ENCODE assay signal across 11 mouse cellular contexts in genomic region chr1:73954614-73955013, GRCm38 (mm10).
DNase-seq lines count a peak whose midpoint lies in the region; ATAC-seq lines count a peak whose summit lies in the region.
"Had no signal": no experiment of that assay in that cellular context is flagged by ENCODE, and none has a peak within 500 bp of the region (broad histone marks: within the 10 kb centered on the region; RNA-seq: fewer than 3 reads in every experiment).

No protein-coding gene starts in this region.

- no peaks in the 10 kb centered on the region for H3K27me3 ChIP-seq in intestine, embryonic 15.5 days (replicated peaks)
- H3K27me3 ChIP-seq in lung, embryonic 16.5 days (ENCODE audit: control insufficient read depth, insufficient read depth, low read depth, low read length) = no peaks in the 10 kb centered on the region
- H3K27me3 ChIP-seq in midbrain, embryonic 13.5 days = no peaks in the 10 kb centered on the region
- H3K27me3 ChIP-seq: embryonic facial prominence, embryonic 13.5 days; midbrain, embryonic 12.5 days had no signal

- H3K4me3 ChIP-seq in intestine, embryonic 15.5 days (replicated peaks) = no peak overlapping the region
- no peak overlapping the region for H3K4me3 ChIP-seq in lung, embryonic 16.5 days (ENCODE audit: low read length)
- no peak overlapping the region for H3K4me3 ChIP-seq in midbrain, embryonic 13.5 days (replicated peaks)
- H3K4me3 ChIP-seq: embryonic facial prominence, embryonic 13.5 days; layer of hippocampus, adult 2 months; midbrain, embryonic 12.5 days had no signal

- 37% methylated on average over 4 of the region's 4 CpGs for WGBS in intestine, embryonic 15.5 days
- WGBS in lung, embryonic 16.5 days = 19% methylated on average over 4 of the region's 4 CpGs
- WGBS in midbrain, embryonic 13.5 days = 60% methylated on average over 4 of the region's 4 CpGs

- peak overlapping the region; percentile 37 for H3K27ac ChIP-seq in intestine, embryonic 15.5 days
- peak overlapping the region; percentile 85 for H3K27ac ChIP-seq in lung, embryonic 16.5 days (ENCODE audit: low read length)
- no peak overlapping the region for H3K27ac ChIP-seq in midbrain, embryonic 13.5 days
- H3K27ac ChIP-seq: layer of hippocampus, adult 2 months; midbrain, embryonic 12.5 days had no signal

- DNase-seq in adrenal gland, adult (ENCODE audit: inconsistent age in 2 of 2, low spot score in 1 of 2) = peak; percentile 62 to 78
- no peak for DNase-seq in adrenal gland, postnatal 4 days (ENCODE audit: low spot score in 2 of 2)
- DNase-seq in adrenal gland, postnatal 14 days = peak; percentile 63
- no peak for DNase-seq in urinary bladder, postnatal 36 days (ENCODE audit: low spot score in 2 of 2)
- no peak for DNase-seq in urinary bladder, postnatal 14 days (ENCODE audit: low spot score)

- no peaks in the 10 kb centered on the region for H3K9me3 ChIP-seq in intestine, embryonic 15.5 days
- H3K9me3 ChIP-seq in lung, embryonic 16.5 days (ENCODE audit: control insufficient read depth, low read length) = no peaks in the 10 kb centered on the region
- H3K9me3 ChIP-seq in midbrain, embryonic 13.5 days = no peaks in the 10 kb centered on the region
- H3K9me3 ChIP-seq: embryonic facial prominence, embryonic 13.5 days; midbrain, embryonic 12.5 days had no signal

- ATAC-seq in intestine, embryonic 15.5 days = no peak; the same call in 1 of the 2 replicates
- peak; percentile 37 for ATAC-seq in lung, embryonic 16.5 days (ENCODE audit: low read depth)
- no peak for ATAC-seq in midbrain, embryonic 13.5 days

- H3K36me3 ChIP-seq in intestine, embryonic 15.5 days = peaks cover 8% of the 10 kb centered on the region; the same call in 1 of the 2 replicates
- H3K36me3 ChIP-seq in lung, embryonic 16.5 days (ENCODE audit: control insufficient read depth, insufficient read depth, low read length) = peaks cover 23% of the 10 kb centered on the region
- H3K36me3 ChIP-seq in midbrain, embryonic 13.5 days = 0 out of 2 replicates have a peak, but pooled peaks cover 3% of the 10 kb centered on the region
- H3K36me3 ChIP-seq: midbrain, embryonic 12.5 days had no signal

- no peak overlapping the region for H3K9ac ChIP-seq in intestine, embryonic 15.5 days
- H3K9ac ChIP-seq in lung, embryonic 16.5 days (ENCODE audit: low read length) = no peak overlapping the region
- no peak overlapping the region for H3K9ac ChIP-seq in midbrain, embryonic 13.5 days (replicated peaks)
- H3K9ac ChIP-seq: embryonic facial prominence, embryonic 13.5 days; midbrain, embryonic 12.5 days had no signal

- H3K4me2 ChIP-seq in intestine, embryonic 15.5 days (replicated peaks) = no peak overlapping the region
- H3K4me2 ChIP-seq in lung, embryonic 16.5 days (ENCODE audit: low read depth, low read length) = no peak overlapping the region
- no peak overlapping the region for H3K4me2 ChIP-seq in midbrain, embryonic 13.5 days (replicated peaks)
- H3K4me2 ChIP-seq: embryonic facial prominence, embryonic 13.5 days; midbrain, embryonic 12.5 days had no signal

- H3K4me1 ChIP-seq in intestine, embryonic 15.5 days (replicated peaks) = peaks cover 33% of the 10 kb centered on the region
- H3K4me1 ChIP-seq in lung, embryonic 16.5 days (replicated peaks; ENCODE audit: control insufficient read depth, insufficient read depth, low read length) = peaks cover 58% of the 10 kb centered on the region
- peaks cover 12% of the 10 kb centered on the region; the same call in 1 of the 2 replicates for H3K4me1 ChIP-seq in midbrain, embryonic 13.5 days (replicated peaks)

Comparison
In these comparisons a context has a peak if more than half of its experiments do, and no peak if none do; other contexts are left out.
1. DNase-seq: peak in adrenal gland, adult (2 of 2) and adrenal gland, postnatal 14 days (single experiment); none in adrenal gland, postnatal 4 days (0 of 2), urinary bladder, postnatal 36 days (0 of 2) and urinary bladder, postnatal 14 days (single experiment).